Mouse (Mus musculus) urinary bladder, postnatal 36 days (tissue): ENCODE measurements at regions not wholly inside any gene's neighbourhood (a gene's known extent, or its start where the extent isn't known, plus 50 kb on each side); places are given as distances from the start of the nearest gene placed in this dataset.

Experiments used
- DNase-seq, 2 experiments: peaks; one replicate each; pipeline ENCODE4 v3.0.0; 2022; ENCODE audit warnings: low spot score in 2 of 2, mixed read lengths in 1 of 2

DNA sequence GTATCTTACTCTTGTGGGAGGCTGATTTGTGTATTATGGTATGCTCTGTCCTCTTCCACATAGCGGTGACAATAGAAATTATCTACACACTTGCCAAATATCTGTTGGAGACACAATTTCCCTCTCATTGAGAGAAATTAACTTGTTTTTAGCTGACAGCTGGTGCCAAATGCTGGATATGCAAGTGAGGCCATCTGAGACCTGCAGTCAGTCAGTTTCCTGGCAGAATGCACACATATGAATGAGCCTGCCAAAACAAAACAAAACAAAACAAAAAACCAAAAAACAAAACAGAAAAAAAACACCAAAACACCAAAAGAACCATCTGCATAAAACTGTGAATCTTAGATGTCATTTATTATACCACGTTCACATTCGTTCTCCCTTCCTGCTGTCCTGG lies 233.7 kb upstream of the Gm12728 start:
- DNase-seq: no peak

DNA sequence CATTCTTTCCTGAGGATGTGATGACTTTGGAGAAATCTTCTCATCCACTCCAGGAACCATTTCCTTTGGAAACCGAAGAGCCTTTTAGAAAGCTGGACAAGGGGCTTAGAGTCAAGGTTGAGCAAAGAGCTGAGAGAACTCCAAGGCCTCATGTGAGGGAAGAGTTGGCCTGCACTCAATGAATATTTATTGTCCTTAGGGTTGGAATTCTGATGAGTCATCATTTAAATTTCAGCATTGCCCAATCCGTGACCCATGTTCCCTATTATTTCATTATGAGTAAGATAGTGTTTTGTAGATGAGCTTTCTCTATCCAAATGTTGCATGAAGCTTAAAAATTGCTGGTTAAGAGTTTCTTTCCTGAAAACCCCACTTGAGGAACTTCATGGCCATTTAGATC lies 232.3 kb upstream of the Gm12728 start:
- DNase-seq: peak in 1 of 2 experiments; percentile 22

DNA sequence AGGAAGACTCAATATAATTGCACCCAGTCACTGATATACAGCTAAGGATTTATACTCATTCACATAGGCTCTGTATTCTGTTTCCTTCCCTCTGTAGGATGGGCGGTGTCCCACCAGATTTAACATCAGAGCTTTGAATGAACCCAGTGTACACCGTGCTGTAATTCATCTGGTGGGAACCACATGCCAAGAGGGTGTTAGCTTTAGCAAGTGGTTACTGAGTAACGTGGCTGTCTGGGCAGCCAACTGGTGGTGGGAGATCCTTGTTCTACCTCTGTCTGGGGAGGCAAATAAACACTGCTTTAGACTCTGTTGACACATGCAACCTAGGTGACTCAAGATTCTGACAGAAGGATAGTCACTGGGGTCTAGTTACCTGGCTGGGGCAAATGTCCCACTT lies 229.6 kb upstream of the Gm12728 start:
- DNase-seq: no peak

DNA sequence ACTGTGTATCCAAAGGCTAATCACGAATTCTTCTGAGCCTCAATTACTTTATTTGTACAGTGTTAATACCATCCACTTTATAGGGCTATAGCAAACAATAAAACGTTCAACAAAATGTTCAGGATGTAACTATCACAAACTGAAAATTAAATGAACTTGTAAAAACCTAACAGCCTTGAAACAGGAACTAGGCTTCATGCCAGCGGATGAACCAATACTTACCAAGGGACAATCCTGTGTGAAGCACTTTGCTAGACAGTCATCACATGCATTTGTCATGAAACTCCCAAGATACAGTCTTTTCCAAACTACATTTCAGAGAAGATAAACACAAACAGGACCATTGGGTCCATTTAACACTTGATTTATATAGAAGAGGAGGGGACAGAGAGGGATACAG lies 228.9 kb upstream of the Gm12728 start:
- DNase-seq: no peak

DNA sequence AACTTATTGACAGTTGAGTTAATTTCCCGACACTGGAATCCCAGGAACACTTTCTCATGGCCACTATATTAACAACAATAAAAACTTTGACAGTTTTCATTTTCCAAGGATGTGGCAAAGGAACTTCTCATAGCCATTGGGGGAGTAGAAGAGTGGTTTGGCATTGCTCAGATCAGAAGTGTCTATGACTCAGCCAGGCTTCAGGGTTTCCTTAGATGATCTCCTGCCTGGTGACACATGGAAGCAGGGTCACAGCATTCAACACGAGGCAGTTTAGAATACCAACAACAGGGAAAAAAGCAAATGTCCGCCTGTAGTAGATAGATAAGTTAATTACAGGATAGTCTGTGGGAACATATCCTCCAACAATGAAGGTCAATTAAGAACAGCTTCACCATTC lies 228.1 kb upstream of the Gm12728 start:
- DNase-seq: no peak

DNA sequence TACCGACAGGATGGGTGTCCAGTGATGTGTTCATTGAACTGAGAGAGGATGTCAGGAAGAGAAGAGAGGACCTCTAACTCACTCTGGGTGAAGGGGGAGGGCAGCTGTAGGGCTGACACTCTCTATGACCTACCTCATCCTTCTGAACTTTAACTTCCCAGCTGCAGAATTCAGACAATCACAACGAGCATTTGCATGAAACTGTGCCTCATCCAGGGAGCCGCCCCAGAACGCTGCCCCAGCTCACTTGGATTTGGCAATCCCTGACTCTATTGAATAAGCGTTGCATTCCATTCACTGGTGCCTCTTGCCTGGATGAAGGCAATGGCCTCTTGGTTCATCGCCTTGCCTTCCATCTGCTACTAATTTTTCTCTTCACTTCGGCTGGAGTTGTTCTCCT lies 223.9 kb upstream of the Gm12728 start:
- no peak for DNase-seq

DNA sequence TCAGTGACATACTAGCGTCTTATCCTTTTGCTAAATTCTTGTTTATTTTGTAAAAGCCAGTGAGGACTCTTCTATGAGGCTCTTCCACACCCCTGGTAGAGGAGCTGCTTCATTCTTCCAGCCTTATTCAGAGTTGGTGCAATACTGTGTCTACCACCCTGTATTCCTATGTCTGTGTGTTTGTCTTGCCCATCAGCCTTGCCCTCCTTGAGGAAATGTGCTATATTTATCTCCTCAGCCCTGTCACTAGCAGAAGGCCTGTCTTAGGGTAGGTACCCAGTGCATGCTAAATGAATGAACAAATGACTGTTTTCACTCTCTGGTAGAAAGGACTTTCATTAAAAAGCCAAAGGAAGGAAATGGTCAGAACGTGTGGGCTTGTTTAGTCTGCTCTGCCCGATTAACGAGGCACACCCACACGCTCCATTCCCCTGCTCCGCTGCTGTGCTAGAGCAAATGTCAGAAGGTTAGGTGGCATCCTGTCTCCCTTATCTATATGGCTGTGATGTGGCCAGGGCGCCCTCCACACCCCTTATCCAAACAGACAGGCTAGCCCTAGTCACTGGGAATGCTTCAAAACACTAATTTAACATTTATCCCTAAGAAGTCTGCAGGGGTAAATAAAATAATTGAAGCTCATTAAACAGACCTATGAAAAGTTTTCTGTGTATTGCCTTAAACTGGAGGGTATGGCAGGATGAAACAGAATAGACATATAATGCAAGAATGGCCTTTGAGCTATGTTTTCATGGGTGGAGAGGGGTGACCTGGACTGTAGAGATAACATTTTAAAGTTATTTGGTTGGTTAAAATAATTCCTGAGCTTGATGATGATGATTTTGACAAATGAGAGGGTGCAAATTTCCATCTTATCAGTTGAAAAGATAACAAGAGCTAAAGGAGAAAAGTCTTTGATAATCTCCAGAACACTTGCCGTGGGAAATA lies 222.9 kb upstream of the Gm12728 start:
- DNase-seq: no peak

DNA sequence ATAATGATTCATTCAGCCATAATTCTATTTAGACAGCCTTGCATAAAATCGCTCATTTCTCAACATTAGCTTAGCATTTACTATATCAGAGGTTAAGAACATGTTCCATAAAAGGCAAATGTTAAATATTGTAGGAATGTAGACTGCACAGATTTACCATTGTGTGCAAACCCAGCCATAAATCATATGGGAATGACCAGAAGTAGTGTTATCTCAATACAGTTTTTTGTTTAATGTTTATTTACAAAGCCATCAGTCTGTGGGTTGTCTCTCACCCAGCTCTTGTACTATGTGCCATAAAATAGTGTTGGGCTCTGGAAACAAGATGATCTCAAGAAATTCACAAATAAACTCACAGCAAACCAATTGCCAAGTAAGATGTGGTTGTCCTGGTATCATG lies 220.0 kb upstream of the Gm12728 start:
- DNase-seq: no peak

DNA sequence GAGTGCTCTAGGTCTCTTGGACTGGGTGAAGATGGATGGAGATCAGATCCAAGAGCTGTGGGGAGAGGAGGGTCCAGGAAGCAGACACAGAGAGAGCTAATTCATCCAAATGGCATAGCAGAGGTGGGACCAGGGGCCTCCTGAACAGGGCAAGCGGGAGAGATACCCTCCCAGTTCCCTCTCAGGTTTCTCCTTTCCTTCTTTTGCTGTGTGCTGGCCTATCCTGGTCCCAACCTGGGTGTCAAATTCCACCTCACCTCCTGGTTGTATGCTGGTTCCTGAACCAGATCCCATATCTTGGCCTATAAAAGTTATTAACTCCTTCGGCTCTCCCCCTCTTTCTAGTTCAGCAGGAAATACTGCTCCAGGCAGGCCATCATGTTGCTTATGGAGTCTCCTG lies 214.1 kb upstream of the Gm12728 start:
- no peak for DNase-seq

DNA sequence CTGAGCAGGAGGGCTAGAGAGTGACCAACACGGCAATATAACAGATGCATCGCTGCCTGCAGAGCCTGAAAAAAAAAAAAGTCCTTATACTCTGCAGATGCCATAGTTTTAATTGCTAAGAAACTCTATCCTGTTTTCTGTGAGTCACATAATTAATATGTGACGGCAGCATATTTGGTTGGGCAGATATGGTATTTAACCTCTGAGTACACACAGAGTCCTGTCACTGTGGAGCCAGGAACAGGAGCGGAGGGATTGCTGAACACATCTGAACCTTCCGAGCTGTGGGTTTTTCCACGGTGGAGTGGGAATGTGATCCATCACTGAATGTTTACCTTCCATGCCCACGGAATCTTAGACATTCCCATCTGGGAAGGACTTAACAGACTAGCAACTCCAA lies 208.7 kb upstream of the Gm12728 start:
- no peak for DNase-seq

DNA sequence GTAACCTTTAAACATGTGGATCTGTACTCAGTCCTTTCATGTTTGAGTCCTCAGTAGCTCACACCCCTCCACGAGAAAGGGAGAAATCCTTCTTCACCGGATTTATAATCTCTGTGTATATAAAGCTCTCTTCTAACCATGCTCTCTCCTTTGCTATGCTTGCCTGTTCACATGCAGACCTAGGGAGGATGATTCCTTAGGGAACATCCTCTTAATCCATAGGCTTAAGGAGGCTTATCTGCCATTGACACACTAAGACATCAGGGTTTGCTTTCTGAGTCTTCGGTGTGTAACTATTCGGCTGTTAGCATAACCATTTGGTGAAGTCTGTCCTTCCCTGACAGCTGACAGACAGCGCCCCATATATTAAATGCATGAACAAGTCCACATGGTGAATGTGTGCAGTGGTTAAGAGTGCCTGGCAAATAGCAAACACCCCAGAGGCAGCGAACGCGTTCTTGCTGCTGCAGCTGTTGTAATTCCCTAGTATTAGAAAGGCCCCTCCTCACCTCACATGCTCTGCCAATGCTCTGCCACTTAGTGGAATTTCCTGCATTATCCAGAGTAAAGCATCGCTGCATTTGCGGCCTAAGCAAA lies 205.2 kb upstream of the Gm12728 start:
- DNase-seq: no peak

DNA sequence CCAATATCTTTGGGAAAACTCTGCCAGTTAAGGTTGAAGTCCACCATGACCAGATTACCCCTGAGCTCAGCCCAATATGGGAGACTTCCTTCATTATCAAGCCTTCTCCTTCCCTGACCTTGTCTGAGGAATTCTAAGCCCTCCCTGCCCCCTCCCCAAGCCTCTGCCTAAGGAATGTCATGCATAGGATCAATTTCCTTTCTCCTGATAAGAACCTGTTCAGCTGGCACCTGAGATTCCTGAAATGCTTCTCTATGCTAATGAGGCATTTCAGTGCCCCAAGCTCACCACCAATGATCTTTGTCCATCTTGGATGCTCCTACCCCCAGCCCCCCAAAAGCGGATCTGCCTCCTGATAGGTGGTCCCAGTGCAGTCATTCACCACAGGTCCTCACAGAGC lies 186.0 kb upstream of the Gm12728 start:
- DNase-seq: no peak

DNA sequence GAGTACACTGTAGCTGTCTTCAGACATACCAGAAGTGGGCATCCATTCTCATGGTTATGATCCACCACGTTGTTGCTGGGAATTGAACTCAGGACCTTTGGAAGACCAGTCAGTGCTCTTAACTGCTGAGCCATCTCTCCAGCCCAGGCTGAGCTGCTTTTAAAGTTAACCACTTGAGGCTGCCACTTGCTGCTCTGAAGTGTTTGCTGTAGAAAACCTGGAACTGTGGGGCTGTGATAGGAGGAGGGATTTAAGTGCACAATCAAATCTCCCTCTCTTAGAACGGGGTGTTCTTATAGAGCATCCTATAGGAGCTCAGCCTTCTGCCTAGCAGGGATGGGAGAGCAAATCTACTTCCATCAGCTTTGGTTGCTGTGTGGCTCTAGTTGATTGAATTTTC lies 185.1 kb upstream of the Gm12728 start:
- no peak for DNase-seq

DNA sequence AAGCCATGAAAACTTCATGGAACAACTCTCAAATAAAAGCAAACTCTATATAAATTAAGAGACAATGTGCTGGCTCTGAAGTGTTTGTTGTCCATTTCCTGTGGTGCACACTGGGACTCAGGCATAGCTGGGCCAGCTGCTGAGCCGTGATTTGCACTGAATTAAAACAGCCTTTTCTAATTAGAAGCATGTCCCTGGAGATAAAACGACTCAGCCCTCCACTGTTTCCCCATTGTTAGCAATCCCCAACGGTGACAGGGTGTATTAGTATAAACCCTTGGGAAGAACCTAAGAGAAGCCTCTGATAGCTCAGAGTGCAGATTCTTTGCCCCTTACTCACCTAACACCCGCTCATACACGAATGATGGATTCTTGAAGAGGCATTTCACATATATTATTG lies 182.9 kb upstream of the Gm12728 start:
- DNase-seq: no peak

DNA sequence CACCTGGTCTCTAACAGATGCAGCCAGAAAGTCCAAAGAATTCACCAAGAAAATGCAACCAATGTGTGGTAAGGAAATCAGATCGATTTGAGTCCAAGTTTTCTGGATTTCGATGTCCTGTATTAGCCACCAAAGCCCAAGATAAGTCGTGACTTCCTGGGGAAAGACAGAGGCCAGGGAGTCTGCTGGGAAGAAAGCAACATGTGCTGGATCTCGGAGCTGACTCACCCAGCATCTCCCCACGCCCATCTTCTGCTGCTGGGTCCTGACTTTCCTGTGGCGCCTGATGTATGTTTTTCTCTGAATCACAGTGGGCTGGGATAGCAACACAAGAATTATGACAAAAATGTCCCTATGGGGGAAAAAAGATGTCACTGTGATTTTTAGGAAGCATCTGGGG lies 178.8 kb upstream of the Gm12728 start:
- DNase-seq: no peak

DNA sequence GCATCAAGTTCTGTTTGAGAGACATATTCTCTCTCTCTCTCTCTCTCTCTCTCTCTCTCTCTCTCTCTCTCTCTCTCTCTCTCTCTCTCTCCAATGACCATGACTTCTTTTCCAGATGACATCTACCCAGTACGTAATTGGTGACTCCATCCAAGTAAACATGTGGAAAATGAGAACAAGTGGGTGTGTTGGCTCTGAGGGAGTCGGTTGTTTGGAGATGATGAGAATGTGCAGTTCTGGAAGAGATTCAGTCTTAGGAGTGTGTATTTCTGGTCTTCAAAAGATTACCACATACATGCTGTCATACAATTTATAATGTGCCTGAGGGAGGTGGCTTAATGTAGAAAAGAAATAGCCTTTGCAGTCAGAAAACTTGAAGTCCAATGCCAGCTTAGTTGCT lies 175.3 kb upstream of the Gm12728 start:
- no peak for DNase-seq

DNA sequence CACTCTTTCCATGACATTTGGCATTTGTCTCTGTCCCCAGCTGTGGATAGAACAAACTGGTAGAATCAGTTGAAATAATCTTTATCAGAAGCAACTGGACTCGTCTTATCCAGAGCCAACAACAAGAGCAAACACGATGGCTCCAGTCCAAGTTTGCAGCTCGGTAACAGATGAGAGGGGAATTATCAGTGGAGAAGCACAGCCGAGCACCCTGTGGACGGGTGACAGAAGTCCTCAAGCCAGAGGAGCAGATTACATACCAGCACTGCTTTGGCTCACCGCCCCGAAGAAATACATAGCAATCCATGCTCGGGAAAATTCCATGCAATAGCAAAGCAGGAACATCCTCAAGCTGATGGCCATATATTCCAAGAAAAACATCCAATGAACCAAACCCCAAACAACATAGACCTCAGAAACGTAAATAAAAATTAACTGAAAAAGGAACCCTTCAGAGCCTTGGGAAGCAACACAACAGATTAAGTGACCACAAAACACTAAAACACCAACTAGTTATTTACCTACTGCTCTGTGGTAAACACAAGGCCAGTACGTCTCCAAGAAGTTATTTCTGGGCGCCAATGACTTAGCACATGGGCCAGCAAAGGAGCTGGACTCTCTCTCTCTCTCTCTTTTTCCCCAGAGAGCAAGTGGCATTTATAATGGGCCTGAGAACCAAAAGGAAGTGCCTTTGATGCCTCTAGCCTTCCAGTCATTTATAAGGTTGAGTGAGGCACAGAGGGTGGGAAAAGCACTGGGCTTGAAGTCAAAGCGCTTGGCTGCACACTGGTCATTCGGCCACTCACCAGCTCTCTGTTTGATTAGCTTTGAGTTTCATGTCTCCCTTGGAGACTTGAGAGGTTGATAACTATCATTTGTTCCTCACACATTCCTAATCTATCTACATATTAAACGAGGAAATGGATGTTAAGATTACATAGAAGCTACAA lies 163.0 kb upstream of the Gm12728 start:
- DNase-seq: peak; percentile 7 to 28

DNA sequence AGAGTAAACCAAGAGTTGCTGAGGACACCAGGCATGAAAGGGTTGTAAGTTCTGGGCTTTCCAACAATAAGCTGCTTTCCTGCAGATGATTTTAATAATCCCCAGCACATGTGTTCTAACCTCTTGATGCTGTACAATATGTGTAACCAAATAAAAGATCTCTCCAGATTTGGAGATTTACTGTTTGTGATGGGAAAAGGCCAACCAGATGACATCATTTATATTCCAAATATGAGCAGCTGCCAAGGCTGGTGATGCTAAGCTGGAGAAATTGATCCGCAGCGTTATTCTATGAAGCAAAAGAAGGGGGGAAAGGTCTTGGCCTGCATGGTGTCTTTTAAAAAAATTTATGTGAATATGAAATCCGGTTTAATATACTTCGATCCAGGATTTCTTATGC lies 160.1 kb upstream of the Gm12728 start:
- DNase-seq: no peak

DNA sequence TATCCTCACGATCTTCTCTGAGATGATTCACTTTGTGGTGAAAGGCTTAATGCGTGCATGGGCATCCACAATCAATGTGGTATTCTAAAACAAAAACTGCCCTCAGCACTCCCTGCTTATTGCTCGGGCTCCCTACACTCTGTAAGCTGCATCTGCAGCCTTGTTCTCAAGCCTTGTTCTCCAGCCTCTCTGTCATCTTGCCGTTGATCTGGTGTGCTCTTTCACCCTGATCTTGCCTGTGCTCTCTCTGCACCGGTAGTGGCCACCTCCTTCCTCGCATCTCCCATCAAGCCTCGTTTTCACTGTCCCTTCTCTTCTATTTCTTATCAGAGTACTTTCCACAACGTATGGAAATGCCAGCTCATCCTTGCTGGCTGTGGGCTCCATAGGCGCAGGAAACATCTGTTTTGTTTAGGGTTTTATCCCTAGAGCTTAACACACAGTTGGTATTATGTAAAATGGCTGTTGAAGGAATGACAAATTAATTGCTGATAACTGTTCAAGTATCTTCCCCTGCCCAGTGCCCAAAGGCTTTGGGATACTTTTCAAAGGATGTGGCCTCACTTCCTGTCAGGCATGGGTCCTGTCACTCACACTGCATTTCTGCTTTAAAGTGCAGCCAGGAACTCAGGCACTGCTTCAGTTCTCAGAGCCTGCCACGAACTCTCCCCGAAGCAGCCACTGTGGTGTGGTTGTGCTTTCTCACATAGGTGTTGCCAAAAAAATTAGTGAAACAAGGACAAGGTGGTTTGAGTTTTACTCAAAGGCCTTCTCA lies 158.9 kb upstream of the Gm12728 start:
- DNase-seq: no peak

DNA sequence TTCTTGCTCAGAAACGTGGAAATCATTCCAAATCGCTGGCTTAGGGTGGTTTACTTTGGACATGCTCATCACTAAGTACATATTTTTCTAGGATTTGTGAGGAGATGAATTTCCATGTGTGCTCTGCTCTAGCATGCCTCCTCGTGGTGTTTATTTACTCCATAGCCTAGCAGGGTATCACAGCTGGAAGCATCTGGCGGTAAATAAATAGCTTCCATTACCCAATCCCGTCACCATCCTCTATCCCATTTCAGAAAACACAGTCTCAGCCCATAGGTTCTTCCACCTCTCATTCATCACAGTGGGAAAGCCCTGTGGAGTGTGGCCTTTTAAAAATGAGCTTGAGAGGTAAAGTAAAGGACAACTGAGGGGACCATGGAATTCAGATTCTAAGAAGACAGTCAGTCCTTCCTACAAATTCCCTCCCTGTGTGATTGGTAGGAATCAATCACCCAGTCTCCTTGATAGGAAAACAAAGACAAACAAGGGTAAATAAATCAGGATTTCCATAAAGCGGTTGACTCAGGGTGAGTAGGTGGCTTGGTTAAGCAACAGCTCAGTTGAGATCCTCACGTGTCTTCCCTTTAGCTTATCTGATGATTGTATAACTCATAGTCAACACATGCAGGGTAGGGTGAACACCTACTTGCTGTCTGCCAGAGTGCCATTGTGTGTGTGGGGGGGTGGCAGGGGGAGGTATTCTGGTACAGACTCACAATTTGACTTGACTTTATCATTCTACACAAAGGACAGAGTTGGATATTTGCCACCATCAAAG lies 156.9 kb upstream of the Gm12728 start:
- DNase-seq: no peak

DNA sequence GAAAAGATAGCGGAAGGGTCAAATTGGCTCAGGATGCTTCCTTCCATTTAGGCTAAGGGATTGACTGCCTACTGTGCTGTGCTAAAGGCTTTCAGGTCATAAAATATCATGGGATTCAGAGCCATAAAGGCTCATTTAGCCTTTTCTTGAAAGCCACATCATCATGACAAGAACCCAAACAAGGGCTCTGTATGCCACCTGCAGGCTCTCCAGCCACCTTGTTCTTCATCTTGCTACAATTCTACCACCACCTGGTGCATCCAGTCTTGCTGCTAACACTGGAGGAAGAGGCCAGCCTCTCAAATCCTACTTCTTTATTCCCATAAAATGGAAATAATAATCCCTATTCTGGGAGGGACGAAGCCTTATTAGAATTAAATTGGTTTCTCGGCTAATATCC lies 155.9 kb upstream of the Gm12728 start:
- no peak for DNase-seq
